Mouse (Mus musculus) small intestine, adult 2 months (tissue): ENCODE data around the gene Hist1h2ah.

Source experiments
- CTCF ChIP-seq: fragments of 200-500 bp; IDR thresholded peaks from 2 replicates; pipeline ENCODE4 v1.5.1; 2012; ENCODE audit warnings: low read depth, mild to moderate bottlenecking, control low read depth, inconsistent platforms, low read length, moderate library complexity, mixed read lengths; ENCODE audit not compliant: insufficient replicate concordance, insufficient read length; ENCODE audit errors: extremely low read depth
- POLR2A ChIP-seq: fragments of 200-500 bp; IDR thresholded peaks from 2 replicates; pipeline ENCODE4 v1.6.1; 2012; ENCODE audit warnings: low read depth, mild to moderate bottlenecking, control low read depth, inconsistent platforms, low read length, moderate library complexity

DNA sequence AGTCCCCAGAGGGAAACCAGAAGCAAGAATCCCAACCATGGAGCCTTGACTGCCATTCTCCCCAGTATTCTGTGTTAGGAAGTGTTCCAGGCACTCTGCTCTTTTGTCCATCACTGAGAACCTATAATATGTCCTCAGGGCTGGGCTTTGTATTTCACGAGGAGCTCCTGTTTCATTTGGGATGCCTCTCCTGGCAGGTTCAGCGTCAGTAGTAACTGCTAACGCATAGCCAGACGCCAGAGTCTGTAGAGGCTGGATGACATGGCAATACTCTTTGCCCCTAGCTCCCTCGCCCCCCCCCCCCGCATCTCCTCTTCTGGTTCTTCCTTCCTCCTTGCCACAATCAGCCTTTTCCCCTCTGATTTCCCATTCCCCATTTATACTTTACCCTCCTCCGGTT lies 25.7 kb downstream of the Hist1h2ah start, which contains the start of gene Prss16:
- TF ChIP-seq CTCF, result no peak
- TF ChIP-seq POLR2A, result no peak
